Mouse (Mus musculus) neural tube, embryonic 14.5 days (tissue): ENCODE measurements around the gene Btbd9. TPM values are rescaled to one million over a fixed set of nuclear protein-coding genes. Genes with fewer than 3 reads are reported as not detected.

Experiments
- ATAC-seq: fragments of 200-750 bp; cut with Nextera tagmentation; 2 replicates; pipeline ENCODE4 v1.8.0; 2017; ENCODE audit warnings: low read depth, mild to moderate bottlenecking, moderate TSS enrichment, moderate library complexity
- H3K27ac ChIP-seq: fragments of 300-500 bp; sonication (generic); 2 replicates; pipeline ENCODE4 v1.5.1; 2014; ENCODE audit warnings: low read depth, mild to moderate bottlenecking, control low read depth, low read length, moderate library complexity, mixed read lengths
- H3K27me3 ChIP-seq: fragments of 300-500 bp; sonication (generic); 2 replicates; pipeline ENCODE4 v1.6.1; 2014; ENCODE audit warnings: low read length; ENCODE audit not compliant: control insufficient read depth, insufficient read depth
- H3K36me3 ChIP-seq: fragments of 300-500 bp; sonication (generic); 2 replicates; pipeline ENCODE4 v1.6.1; 2014; ENCODE audit warnings: low read length, mixed read lengths; ENCODE audit not compliant: control insufficient read depth, insufficient read depth
- H3K4me1 ChIP-seq: fragments of 300-500 bp; sonication (generic); 2 replicates; pipeline ENCODE4 v1.6.1; 2014; ENCODE audit warnings: low read length; ENCODE audit not compliant: control insufficient read depth, insufficient read depth
- H3K4me2 ChIP-seq: fragments of 300-500 bp; sonication (generic); 2 replicates; pipeline ENCODE4 v1.6.1; 2014; ENCODE audit warnings: mild to moderate bottlenecking, low read depth, low read length, control low read depth
- H3K4me3 ChIP-seq: fragments of 300-500 bp; sonication (generic); 2 replicates; pipeline ENCODE4 v1.5.1; 2014; ENCODE audit warnings: low read depth, low read length, control low read depth, mixed read lengths
- H3K9ac ChIP-seq: fragments of 300-500 bp; sonication (generic); replicated peaks from 2 replicates; pipeline ENCODE4 v1.6.1; 2014; ENCODE audit warnings: low read depth, mild to moderate bottlenecking, control low read depth, low read length, mixed read lengths
- H3K9me3 ChIP-seq: fragments of 300-500 bp; sonication (generic); 2 replicates; pipeline ENCODE4 v1.6.1; 2016; ENCODE audit warnings: low read length; ENCODE audit not compliant: control insufficient read depth
- WGBS: fragments of 180-500 bp; shearing (Covaris S2); extraction: QIAGEN DNeasy Blood & Tissue Kit; methylation state at CpG from one replicate; pipeline ENCODE4 v1.1.7; 2014; 5-methylcytosine and 5-hydroxymethylcytosine counted together
- polyA plus RNA-seq: library from polyadenylated mRNA; unstranded; fragments of >200 nt; fragmentation: Nextera tagmentation; extraction: Ambion mirVana; gene quantifications from 2 replicates; pipeline ENCODE4 v1.2.1, GENCODE M21; 2014

Gene Btbd9
- polyA plus RNA-seq, 1 experiment from 2014 or later: 130 TPM

GRCm38 (mm10) chr17:30515401-30515800 is 60.9 kb downstream of the Btbd9 start:
- Histone ChIP-seq H3K27me3 (no peaks in the 10 kb centered on the region), H3K4me3 (no peak overlapping the region), H3K4me2 (no peak overlapping the region), H3K4me1 (no peaks in the 10 kb centered on the region), H3K36me3 (no peaks in the 10 kb centered on the region), H3K9me3 (no peaks in the 10 kb centered on the region), H3K27ac (no peak overlapping the region), H3K9ac (no peak overlapping the region)
- 93% methylated on average over 8 of the region's 8 CpGs for WGBS
- no peak for ATAC-seq

GRCm38 (mm10) chr17:30513034-30513433 is 63.3 kb downstream of the Btbd9 start:
- 93% methylated on average over 9 of the region's 9 CpGs for WGBS
- no peak overlapping the region for H3K4me2 ChIP-seq
- no peak overlapping the region for H3K9ac ChIP-seq
- H3K4me3 ChIP-seq: no peak overlapping the region
- no peaks in the 10 kb centered on the region for H3K36me3 ChIP-seq
- peaks cover 12% of the 10 kb centered on the region for H3K4me1 ChIP-seq
- H3K27ac ChIP-seq: no peak overlapping the region
- no peaks in the 10 kb centered on the region for H3K27me3 ChIP-seq
- no peak for ATAC-seq
- H3K9me3 ChIP-seq: no peaks in the 10 kb centered on the region

GRCm38 (mm10) chr17:30512531-30512930 is 63.8 kb downstream of the Btbd9 start:
- H3K4me1 ChIP-seq: peaks cover 14% of the 10 kb centered on the region
- no peak for ATAC-seq
- no peak overlapping the region for H3K4me2 ChIP-seq
- H3K4me3 ChIP-seq: no peak overlapping the region
- H3K27ac ChIP-seq: no peak overlapping the region
- no peaks in the 10 kb centered on the region for H3K36me3 ChIP-seq
- WGBS: 81% methylated on average over 7 of the region's 7 CpGs
- H3K9ac ChIP-seq: no peak overlapping the region
- H3K9me3 ChIP-seq: no peaks in the 10 kb centered on the region
- no peaks in the 10 kb centered on the region for H3K27me3 ChIP-seq

- WGBS: 71% methylated on average over 4 of the region's 4 CpGs
- Histone ChIP-seq H3K4me3 (no peak overlapping the region), H3K4me2 (no peak overlapping the region), H3K27me3 (no peaks in the 10 kb centered on the region), H3K4me1 (peaks cover 18% of the 10 kb centered on the region), H3K27ac (no peak overlapping the region), H3K9ac (no peak overlapping the region), H3K9me3 (no peaks in the 10 kb centered on the region), H3K36me3 (no peaks in the 10 kb centered on the region)
- no peak for ATAC-seq
Measured at GRCm38 (mm10) chr17:30512007-30512406, 64.3 kb downstream of the Btbd9 start.

GRCm38 (mm10) chr17:30511399-30511798 is 64.9 kb downstream of the Btbd9 start:
- no peak overlapping the region for H3K4me2 ChIP-seq
- no peaks in the 10 kb centered on the region for H3K9me3 ChIP-seq
- peaks cover 20% of the 10 kb centered on the region for H3K4me1 ChIP-seq
- H3K27me3 ChIP-seq: no peaks in the 10 kb centered on the region
- no peak overlapping the region for H3K27ac ChIP-seq
- H3K36me3 ChIP-seq: no peaks in the 10 kb centered on the region
- H3K4me3 ChIP-seq: no peak overlapping the region
- 79% methylated on average over 6 of the region's 6 CpGs for WGBS
- no peak overlapping the region for H3K9ac ChIP-seq
- no peak for ATAC-seq

GRCm38 (mm10) chr17:30510171-30510570 is 66.1 kb downstream of the Btbd9 start:
- H3K36me3 ChIP-seq: no peaks in the 10 kb centered on the region
- no peaks in the 10 kb centered on the region for H3K9me3 ChIP-seq
- H3K27ac ChIP-seq: no peak overlapping the region
- H3K4me2 ChIP-seq: no peak overlapping the region
- H3K4me1 ChIP-seq: peaks cover 20% of the 10 kb centered on the region
- ATAC-seq: no peak
- no peak overlapping the region for H3K9ac ChIP-seq
- no peak overlapping the region for H3K4me3 ChIP-seq
- no peaks in the 10 kb centered on the region for H3K27me3 ChIP-seq
- 60% methylated on average over 6 of the region's 6 CpGs for WGBS

GRCm38 (mm10) chr17:30509646-30510045 is 66.6 kb downstream of the Btbd9 start:
- WGBS: 92% methylated on average over 6 of the region's 6 CpGs

GRCm38 (mm10) chr17:30507636-30508576 is 68.4 kb downstream of the Btbd9 start:
- H3K27ac ChIP-seq: no peak overlapping the region; the same call in 1 of the 2 replicates
- 49% methylated on average over 9 of the region's 9 CpGs for WGBS
- no peaks in the 10 kb centered on the region for H3K9me3 ChIP-seq
- no peak overlapping the region for H3K4me2 ChIP-seq
- H3K4me1 ChIP-seq: peaks cover 20% of the 10 kb centered on the region
- no peak overlapping the region for H3K9ac ChIP-seq
- ATAC-seq: no peak
- H3K4me3 ChIP-seq: no peak overlapping the region
- H3K36me3 ChIP-seq: no peaks in the 10 kb centered on the region
- H3K27me3 ChIP-seq: no peaks in the 10 kb centered on the region

More at GRCm38 (mm10) chr17:30509646-30510045, 66.6 kb downstream of the Btbd9 start:
- Histone ChIP-seq H3K27ac (no peak overlapping the region), H3K9ac (no peak overlapping the region), H3K36me3 (no peaks in the 10 kb centered on the region), H3K27me3 (no peaks in the 10 kb centered on the region), H3K4me3 (no peak overlapping the region), H3K4me1 (peaks cover 20% of the 10 kb centered on the region), H3K9me3 (no peaks in the 10 kb centered on the region), H3K4me2 (no peak overlapping the region)
- no peak for ATAC-seq

- peaks cover 20% of the 10 kb centered on the region for H3K4me1 ChIP-seq
- H3K36me3 ChIP-seq: no peaks in the 10 kb centered on the region
- H3K9ac ChIP-seq: no peak overlapping the region
- H3K27ac ChIP-seq: no peak overlapping the region
- no peaks in the 10 kb centered on the region for H3K27me3 ChIP-seq
- no peak for ATAC-seq
- WGBS: 24% methylated on average over 5 of the region's 5 CpGs
- no peak overlapping the region for H3K4me3 ChIP-seq
- H3K4me2 ChIP-seq: no peak overlapping the region
- no peaks in the 10 kb centered on the region for H3K9me3 ChIP-seq
Measured at GRCm38 (mm10) chr17:30506916-30507315, 69.4 kb downstream of the Btbd9 start.
